Mouse (Mus musculus) lung, postnatal 0 days (tissue): ENCODE measurements at regions not wholly inside any gene's neighbourhood (a gene's known extent, or its start where the extent isn't known, plus 50 kb on each side); places are given as distances from the start of the nearest gene placed in this dataset.

ENCODE experiments used
- ATAC-seq: fragments of 200-750 bp; cut with Nextera tagmentation; 2 replicates; pipeline ENCODE4 v1.8.0; 2017; ENCODE audit warnings: moderate library complexity
- DNase-seq: peaks from one replicate; pipeline ENCODE4 v3.0.0-alpha.2; 2016; ENCODE audit warnings: low spot score
- H3K27ac ChIP-seq: fragments of 300-500 bp; sonication (generic); 2 replicates; pipeline ENCODE4 v1.5.1; 2014; ENCODE audit warnings: antibody characterized with exemption, mild to moderate bottlenecking, low read length, mixed read lengths
- H3K27me3 ChIP-seq: fragments of 300-500 bp; sonication (generic); replicated peaks from 2 replicates; pipeline ENCODE4 v1.6.1; 2014; ENCODE audit warnings: low read length, mixed read lengths; ENCODE audit not compliant: insufficient read depth
- H3K36me3 ChIP-seq: fragments of 300-500 bp; sonication (generic); 2 replicates; pipeline ENCODE4 v1.6.1; 2014; ENCODE audit warnings: low read length, mixed read lengths; ENCODE audit not compliant: insufficient read depth
- H3K4me1 ChIP-seq: fragments of 300-500 bp; sonication (generic); 2 replicates; pipeline ENCODE4 v1.6.1; 2014; ENCODE audit warnings: antibody characterized with exemption, low read depth, low read length, mixed read lengths; ENCODE audit not compliant: insufficient read depth
- H3K4me2 ChIP-seq: fragments of 300-500 bp; sonication (generic); replicated peaks from 2 replicates; pipeline ENCODE4 v1.6.1; 2014; ENCODE audit warnings: low read depth, mild to moderate bottlenecking, low read length, moderate library complexity, mixed read lengths
- H3K4me3 ChIP-seq: fragments of 300-500 bp; sonication (generic); 2 replicates; pipeline ENCODE4 v1.5.1; 2014; ENCODE audit warnings: low read depth, low read length
- H3K9ac ChIP-seq: fragments of 300-500 bp; sonication (generic); replicated peaks from 2 replicates; pipeline ENCODE4 v1.6.1; 2014; ENCODE audit warnings: low read depth, mild to moderate bottlenecking
- H3K9me3 ChIP-seq: fragments of 300-500 bp; sonication (generic); 2 replicates; pipeline ENCODE4 v1.6.1; 2016; ENCODE audit warnings: low read length, mixed read lengths
- CTCF ChIP-seq: IDR thresholded peaks from 2 replicates; pipeline ENCODE4 v1.5.1; 2016; ENCODE audit warnings: antibody characterized with exemption, mild to moderate bottlenecking
- EP300 ChIP-seq: IDR thresholded peaks from 2 replicates; pipeline ENCODE4 v1.6.1; 2016; ENCODE audit warnings: antibody characterized with exemption, mild to moderate bottlenecking, control low read depth
- WGBS: fragments of 180-500 bp; shearing (Covaris S2); extraction: QIAGEN DNeasy Blood & Tissue Kit; methylation state at CpG from one replicate; pipeline ENCODE4 v1.1.7; 2014; 5-methylcytosine and 5-hydroxymethylcytosine counted together

DNA sequence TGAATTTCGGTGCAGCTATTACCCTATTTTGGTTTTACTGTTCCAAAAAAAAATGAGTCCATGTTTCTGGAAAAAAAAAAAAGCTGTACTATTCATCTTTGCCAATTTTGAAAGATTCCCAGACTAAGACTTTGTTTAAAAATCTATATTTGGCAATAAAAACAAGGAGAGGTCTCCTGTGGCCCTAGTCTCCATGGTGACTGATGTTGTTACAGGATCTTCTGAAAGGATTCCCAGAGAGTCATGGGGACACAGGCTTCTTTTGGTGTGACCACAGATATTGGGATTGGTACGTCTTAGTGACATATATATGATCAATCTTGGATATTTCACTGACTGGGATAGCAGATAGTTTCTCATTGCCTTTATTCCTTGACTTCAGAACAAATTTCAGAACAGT, 266.7 kb downstream of the Drd1 start:
- ATAC-seq (no peak), DNase-seq (no peak)
- H3K4me3 ChIP-seq: no peak overlapping the region
- no peaks in the 10 kb centered on the region for H3K27me3 ChIP-seq
- TF ChIP-seq EP300: no peak
- no peak for TF ChIP-seq CTCF
- H3K4me2 ChIP-seq: no peak overlapping the region
- no peaks in the 10 kb centered on the region for H3K9me3 ChIP-seq
- WGBS: 64% methylated on average over 2 of the region's 2 CpGs
- no peaks in the 10 kb centered on the region for H3K4me1 ChIP-seq
- H3K27ac ChIP-seq: no peak overlapping the region
- no peak overlapping the region for H3K9ac ChIP-seq
- H3K36me3 ChIP-seq: no peaks in the 10 kb centered on the region

- Histone ChIP-seq H3K27ac (no peak overlapping the region), H3K4me3 (no peak overlapping the region), H3K4me1 (no peaks in the 10 kb centered on the region), H3K9me3 (no peaks in the 10 kb centered on the region), H3K4me2 (no peak overlapping the region), H3K27me3 (no peaks in the 10 kb centered on the region), H3K9ac (no peak overlapping the region), H3K36me3 (no peaks in the 10 kb centered on the region)
- TF ChIP-seq EP300 (no peak), CTCF (peak; percentile 95)
- peak; percentile 70 for DNase-seq
- 18% methylated on average over 6 of the region's 6 CpGs for WGBS
- no peak for ATAC-seq
Observed at GRCm38 (mm10) chr13:53783492-53783891, 272.0 kb downstream of the Drd1 start.

DNA sequence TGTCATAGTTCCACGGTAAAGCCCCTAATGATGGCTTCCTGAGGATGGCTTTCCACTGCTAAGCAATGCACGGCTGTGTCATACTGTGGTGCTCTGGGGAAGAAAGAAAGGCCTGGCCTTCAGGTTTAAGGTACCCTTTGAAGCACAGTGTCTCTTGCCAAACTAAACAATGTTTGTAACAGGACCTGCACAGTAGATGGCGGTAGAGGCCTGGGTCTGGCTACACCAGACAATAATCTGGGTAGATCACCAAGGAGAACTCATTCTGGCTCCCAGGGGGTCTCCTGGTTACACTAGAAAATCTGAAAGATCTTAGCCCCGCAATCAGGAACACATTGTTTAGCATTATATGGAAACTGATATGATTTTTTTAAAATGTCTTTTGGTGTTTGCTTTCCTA, 276.4 kb downstream of the Drd1 start:
- ATAC-seq: no peak
- peak; percentile 55 for TF ChIP-seq CTCF
- no peak for TF ChIP-seq EP300
- 45% methylated on average over 4 of the region's 4 CpGs for WGBS

DNA sequence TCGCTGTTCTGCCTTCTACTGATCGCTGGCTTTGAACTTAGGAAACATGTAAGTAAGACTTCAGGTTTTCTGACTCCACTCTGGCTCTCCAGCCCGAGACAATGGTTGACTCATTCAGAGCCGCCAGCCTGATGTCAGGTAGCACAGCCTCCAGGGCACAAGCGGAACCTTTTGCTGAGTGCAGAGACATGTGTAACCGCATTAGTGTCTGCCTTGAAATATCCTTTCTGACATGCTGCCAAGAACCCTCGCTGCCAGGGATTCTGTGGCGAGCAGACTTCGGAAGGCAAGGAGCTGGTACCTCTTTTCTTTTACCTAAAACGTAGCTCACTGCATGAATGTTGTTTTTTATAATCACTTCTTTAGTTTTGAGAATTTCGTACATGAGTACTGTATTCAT, 279.1 kb downstream of the Drd1 start:
- Histone ChIP-seq H3K27ac (no peak overlapping the region), H3K9ac (no peak overlapping the region), H3K4me3 (no peak overlapping the region), H3K27me3 (no peaks in the 10 kb centered on the region), H3K36me3 (no peaks in the 10 kb centered on the region), H3K4me2 (no peak overlapping the region), H3K9me3 (no peaks in the 10 kb centered on the region), H3K4me1 (no peaks in the 10 kb centered on the region)
- DNase-seq (no peak), ATAC-seq (no peak)
- WGBS: 62% methylated on average over 11 of the region's 11 CpGs
- TF ChIP-seq EP300: no peak
- no peak for TF ChIP-seq CTCF

More for the DNA sequence above, 276.4 kb downstream of the Drd1 start:
- no peaks in the 10 kb centered on the region for H3K9me3 ChIP-seq
- H3K4me3 ChIP-seq: no peak overlapping the region
- H3K36me3 ChIP-seq: no peaks in the 10 kb centered on the region
- H3K4me2 ChIP-seq: no peak overlapping the region
- H3K4me1 ChIP-seq: no peaks in the 10 kb centered on the region
- H3K27me3 ChIP-seq: no peaks in the 10 kb centered on the region
- no peak overlapping the region for H3K27ac ChIP-seq
- no peak for DNase-seq
- no peak overlapping the region for H3K9ac ChIP-seq

DNA sequence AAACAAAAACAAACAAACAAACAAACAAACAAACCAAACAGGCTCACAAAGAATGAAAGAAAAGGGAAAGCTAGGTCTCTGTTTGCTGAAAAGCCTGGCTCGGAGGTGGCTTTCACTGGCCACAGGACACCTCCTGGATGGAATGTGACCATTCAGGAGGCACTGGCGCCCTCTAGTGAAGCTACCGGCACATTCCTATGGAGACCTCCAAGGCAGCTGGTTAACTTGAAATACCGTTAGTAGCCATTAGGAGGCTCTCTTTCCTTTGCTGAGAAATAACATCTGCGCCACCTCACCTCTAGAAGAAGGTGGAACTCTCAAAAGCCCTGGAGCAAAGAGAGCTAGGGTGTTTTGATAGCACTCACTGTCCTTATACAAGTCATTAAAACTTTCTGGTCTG, 279.8 kb downstream of the Drd1 start:
- Histone ChIP-seq H3K9ac (no peak overlapping the region), H3K4me3 (no peak overlapping the region), H3K36me3 (no peaks in the 10 kb centered on the region), H3K9me3 (no peaks in the 10 kb centered on the region), H3K4me2 (no peak overlapping the region), H3K4me1 (no peaks in the 10 kb centered on the region), H3K27me3 (no peaks in the 10 kb centered on the region), H3K27ac (no peak overlapping the region)
- TF ChIP-seq CTCF (peak; percentile 70), EP300 (no peak)
- WGBS: 46% methylated on average over 5 of the region's 5 CpGs
- ATAC-seq (no peak), DNase-seq (peak; percentile 48)

DNA sequence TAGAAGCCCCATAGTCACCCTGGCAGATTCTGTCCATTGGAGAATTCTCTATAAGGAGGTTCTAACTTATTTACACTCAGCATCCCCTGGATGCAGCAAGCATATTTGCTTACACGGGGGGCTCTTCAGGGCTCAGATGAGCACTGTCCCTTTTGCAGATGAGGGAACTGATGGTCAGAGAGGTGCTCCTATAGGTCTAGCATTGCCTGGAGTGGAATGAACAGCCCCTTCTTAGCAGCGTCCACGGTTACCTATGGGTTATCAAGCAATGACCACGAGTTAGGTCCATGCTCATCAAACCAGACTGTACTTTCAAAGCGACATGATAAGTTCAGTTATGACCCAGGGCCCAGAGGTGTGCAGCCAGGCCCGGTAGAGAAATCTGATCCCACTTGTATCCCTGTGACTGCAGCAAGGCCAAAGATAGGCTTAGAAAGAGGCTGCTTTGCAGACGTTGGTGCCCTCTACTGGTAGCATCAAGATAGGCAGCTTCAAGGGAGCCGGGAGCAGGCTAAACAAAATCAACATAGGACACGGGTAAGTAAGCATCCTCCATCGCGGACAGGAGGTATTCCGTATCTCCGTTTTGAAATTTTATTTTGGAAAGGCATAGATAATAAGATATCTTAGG, 290.8 kb downstream of the Drd1 start:
- DNase-seq (peak; percentile 77), ATAC-seq (peak; percentile 49; the same call in 1 of the 2 replicates)
- Histone ChIP-seq H3K9me3 (no peaks in the 10 kb centered on the region), H3K36me3 (no peaks in the 10 kb centered on the region), H3K4me2 (no peak overlapping the region), H3K4me3 (no peak overlapping the region), H3K4me1 (no peaks in the 10 kb centered on the region), H3K27ac (no peak overlapping the region), H3K9ac (no peak overlapping the region), H3K27me3 (no peaks in the 10 kb centered on the region)
- 20% methylated on average over 13 of the region's 13 CpGs for WGBS
- TF ChIP-seq EP300: no peak
- peak; percentile 89 for TF ChIP-seq CTCF
